Mouse (Mus musculus) lung, postnatal 14 days (tissue): ENCODE measurements around the gene Mlh1.

ENCODE experiments used
- DNase-seq: peaks from one replicate; pipeline ENCODE4 v3.0.0; 2021

Mlh1 gene

GRCm38 (mm10) chr9:111285061-111285460 is 13.5 kb upstream of the Mlh1 start:
- DNase-seq = no peak

DNA sequence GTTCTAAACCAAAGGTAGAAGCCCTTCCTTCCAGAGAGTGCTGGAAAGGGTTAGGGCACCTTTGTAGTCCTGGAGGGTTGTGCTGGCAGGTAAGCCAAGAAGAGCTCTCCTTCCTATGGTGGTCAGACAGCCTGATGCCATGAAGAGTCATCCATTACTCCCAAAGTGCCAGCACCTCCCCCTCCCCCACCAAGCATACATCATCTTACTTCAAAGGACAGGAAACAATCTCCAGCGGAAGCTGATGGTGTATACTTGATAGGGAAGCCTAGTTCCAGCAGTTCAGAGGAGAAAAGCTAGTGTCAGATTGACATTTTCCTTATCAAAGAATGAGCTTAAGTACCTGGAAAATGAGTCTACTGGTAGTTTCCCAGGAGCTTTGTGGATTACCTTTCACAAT is 3.6 kb upstream of the Mlh1 start:
- DNase-seq = peak; percentile 23

- DNase-seq = no peak
Measured at GRCm38 (mm10) chr9:111273958-111274357, 2.4 kb upstream of the Mlh1 start.

- DNase-seq = no peak
Measured at GRCm38 (mm10) chr9:111272996-111273785, 1.6 kb upstream of the Mlh1 start.

DNA sequence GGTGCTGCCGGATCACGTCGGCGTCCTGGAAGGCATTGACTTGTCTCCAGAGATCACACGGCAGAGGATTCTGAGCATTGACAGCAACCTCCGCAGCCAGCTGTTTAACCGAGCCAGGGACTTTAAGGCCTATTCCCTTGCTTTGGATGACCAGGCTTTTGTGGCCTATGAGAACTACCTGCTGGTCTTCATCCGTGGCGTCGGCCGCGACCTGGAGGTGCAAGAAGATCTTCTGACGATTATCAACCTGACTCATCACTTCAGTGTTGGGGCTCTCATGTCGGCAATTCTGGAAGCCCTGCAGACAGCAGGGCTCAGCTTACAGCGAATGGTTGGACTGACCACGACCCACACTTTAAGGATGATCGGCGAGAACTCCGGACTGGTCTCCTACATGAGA is 765 bp upstream of the Mlh1 start:
- DNase-seq = no peak

GRCm38 (mm10) chr9:111271056-111271433 is 546 bp downstream of the Mlh1 start:
- DNase-seq = no peak

GRCm38 (mm10) chr9:111270606-111271005 is 985 bp downstream of the Mlh1 start:
- no peak for DNase-seq

GRCm38 (mm10) chr9:111267998-111268397 is 3.6 kb downstream of the Mlh1 start:
- no peak for DNase-seq

GRCm38 (mm10) chr9:111261356-111261755 is 10.2 kb downstream of the Mlh1 start:
- DNase-seq = no peak

GRCm38 (mm10) chr9:111260360-111260985 is 11.1 kb downstream of the Mlh1 start:
- peak; percentile 32 for DNase-seq

DNA sequence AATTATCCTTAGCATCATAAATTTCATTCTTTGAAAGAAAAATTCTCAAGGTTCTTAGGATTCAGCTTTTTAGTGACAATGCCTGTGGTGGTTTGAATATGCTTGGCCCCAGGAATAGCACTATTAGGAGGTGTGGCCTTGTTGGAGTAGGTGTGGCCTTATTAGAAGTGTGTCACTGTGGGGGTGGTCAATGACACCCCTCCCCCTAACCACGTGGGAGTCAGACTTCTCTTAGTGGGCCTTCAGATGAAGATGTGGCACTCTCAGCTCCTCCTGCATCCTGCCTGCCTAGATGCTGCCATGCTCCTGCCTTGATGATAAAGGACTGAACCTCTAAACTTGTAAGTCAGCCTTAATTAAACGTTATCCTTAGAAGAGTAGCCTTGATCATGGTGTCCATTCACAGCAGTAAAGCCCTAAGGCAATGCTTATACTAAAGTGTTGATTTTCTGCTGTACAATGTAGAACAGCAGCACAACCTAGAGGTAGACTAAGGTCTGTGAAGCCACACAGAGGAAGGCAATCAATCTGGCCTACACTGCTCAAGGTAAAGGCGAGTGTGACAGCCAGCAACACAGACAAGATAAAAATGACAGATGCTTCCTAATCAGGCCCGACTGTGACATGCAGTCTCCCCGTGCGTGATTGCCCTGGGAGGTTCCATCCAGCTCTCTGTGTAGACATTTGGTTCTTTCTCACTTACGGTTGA is 19.3 kb downstream of the Mlh1 start:
- DNase-seq = no peak

DNA sequence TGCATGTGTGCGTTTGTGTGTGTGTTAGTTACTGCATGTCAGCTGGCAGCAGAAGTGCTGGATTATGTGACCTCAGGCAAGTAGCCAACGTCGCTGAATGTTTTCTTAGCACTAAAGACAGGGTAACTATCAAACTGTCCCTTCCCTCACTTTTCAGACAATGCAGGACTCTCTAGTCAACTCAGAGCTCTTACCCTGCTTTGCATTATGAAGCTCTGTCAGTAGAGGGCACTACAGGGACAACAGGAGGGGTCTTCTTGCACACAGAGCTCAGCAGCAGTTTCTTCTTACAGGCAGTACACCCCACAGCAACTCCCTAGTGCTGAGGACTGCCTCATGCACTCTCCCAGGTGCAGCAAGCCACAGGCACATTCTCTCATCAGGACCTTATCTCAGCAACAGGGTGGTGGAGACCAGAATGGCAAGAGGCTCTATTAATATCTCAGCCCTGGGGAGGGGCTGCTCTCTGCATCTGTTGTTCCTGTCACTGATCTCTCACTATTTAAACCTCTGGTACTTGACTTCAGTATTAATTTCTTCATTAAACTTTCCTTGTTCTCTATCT is 23.8 kb downstream of the Mlh1 start:
- DNase-seq = peak; percentile 41

DNA sequence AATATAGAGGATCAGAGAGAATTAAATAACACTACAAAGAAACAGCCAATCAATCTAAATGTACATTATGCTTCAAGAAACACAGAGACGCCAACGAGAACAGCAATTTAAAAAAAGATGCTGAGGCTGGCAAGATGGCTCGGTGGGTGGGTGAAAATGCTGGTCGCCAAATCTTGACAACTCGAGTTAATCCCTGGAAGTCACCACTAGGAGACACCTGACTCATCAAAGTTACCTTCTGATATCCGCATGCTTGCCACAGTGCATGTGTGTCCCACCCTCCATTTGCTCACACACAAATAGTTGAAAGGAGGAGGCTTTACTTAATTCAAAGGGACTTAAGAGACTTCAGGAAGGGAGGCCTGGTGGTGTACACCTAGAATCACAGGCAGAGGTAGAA is 26.0 kb downstream of the Mlh1 start:
- DNase-seq = no peak

- DNase-seq = no peak
Measured at GRCm38 (mm10) chr9:111243384-111243783, 28.2 kb downstream of the Mlh1 start.

GRCm38 (mm10) chr9:111239821-111240220 is 31.8 kb downstream of the Mlh1 start:
- no peak for DNase-seq

DNA sequence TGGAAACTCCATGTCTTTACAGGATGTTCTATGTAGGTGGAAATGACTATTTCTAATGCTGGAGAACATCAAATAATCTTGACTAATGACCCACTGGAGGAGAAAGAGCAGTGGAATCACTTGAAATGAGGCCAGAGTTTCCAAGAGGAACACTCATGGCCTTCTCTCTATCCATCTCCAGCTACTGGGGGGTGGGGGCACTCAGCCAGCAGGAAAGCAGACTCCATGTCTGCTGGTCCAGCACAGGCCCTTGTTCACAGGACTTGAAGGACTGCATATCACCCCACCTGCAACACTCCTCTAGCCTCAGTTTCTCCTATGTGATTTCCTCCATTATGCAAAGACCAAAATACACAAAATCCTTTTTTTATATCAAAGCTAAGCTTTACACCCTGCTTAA is 33.9 kb downstream of the Mlh1 start:
- DNase-seq = no peak

GRCm38 (mm10) chr9:111234701-111235100 is 36.9 kb downstream of the Mlh1 start:
- no peak for DNase-seq

DNA sequence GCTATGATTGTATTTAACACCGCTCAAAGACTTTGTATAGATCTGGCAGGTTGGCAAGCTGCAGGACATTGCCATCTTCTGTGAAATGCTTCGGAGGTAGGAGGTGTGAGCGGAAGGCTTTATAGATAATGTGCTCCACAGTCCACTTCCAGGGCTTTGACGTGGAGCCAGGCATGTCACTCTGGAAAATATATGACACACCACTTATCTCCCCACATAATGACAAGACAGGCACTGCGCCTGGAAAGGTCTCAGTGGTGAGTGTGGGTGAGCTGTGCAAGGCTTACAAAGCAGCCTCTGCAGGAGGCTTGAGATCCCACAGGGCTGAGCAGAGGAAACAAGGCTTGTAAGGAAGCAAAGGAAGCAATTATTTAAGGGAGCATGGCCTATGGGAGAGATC is 43.1 kb downstream of the Mlh1 start:
- DNase-seq = no peak

- no peak for DNase-seq
Measured at GRCm38 (mm10) chr9:111223406-111223805, 48.2 kb downstream of the Mlh1 start.

- DNase-seq = no peak
Measured at GRCm38 (mm10) chr9:111221580-111221979, 50.0 kb downstream of the Mlh1 start.

DNA sequence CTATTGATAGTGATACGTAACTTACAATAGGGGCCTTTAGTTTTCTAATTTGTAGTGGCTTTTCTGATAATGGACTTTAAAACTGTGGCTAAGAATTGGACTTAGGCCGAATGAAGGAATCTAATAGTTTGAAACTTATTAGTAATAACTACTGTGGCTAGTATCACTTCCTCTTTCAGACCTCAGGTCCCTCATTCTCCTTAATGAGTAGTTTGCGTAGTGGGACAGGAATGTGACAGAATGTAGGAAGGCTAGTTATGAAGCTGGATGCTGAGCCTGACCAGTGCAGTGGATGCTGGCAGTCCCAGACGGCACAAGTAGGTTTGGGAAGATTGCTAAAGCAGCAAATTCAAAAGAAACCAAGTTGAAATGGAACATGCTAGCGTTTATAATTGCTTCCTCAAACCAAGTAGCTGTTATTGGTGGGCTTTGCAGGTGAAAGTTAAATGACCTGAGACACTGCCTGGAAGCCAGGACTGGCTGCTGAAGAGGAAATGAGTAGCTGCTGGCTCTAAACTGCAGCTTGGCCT is 51.0 kb downstream of the Mlh1 start:
- DNase-seq = no peak

GRCm38 (mm10) chr9:111216424-111216823 is 55.2 kb downstream of the Mlh1 start:
- DNase-seq = no peak

GRCm38 (mm10) chr9:111213501-111213900 is 58.1 kb downstream of the Mlh1 start:
- DNase-seq = peak; percentile 31
